Mouse (Mus musculus): ENCODE measurements around the gene Tbc1d25. TPM values are rescaled to one million over a fixed set of nuclear protein-coding genes. Genes with fewer than 3 reads are reported as not detected.
A peak's percentile ranks its signal among the peaks of the same experiment; 100 is the strongest.

The Tbc1d25 gene
- polyA plus RNA-seq (2012; rRNA removed), result 29.7 and 33.8 TPM in 2 replicates

GRCm38 (mm10) chrX:8175504-8176385 is at the start of gene Tbc1d25:
Tbc1d25 (minus strand) TSS chrX:8176181.
- TF ChIP-seq POLR2A (IDR thresholded peaks at IDR 0.05; ENCODE audit: borderline replicate concordance, extremely low read depth, insufficient read depth, insufficient read length, poor library complexity, severe bottlenecking) (peak; percentile 42; the same call in 1 of the 2 replicates), CTCF (IDR thresholded peaks at IDR 0.05; ENCODE audit: borderline replicate concordance, extremely low read depth, insufficient read depth, insufficient read length) (no peak)
- peak; percentile 94 for DNase-seq (ENCODE audit: low read depth)

- no peak for DNase-seq (ENCODE audit: low read depth)
- no peak for TF ChIP-seq POLR2A (IDR thresholded peaks at IDR 0.05; ENCODE audit: borderline replicate concordance, extremely low read depth, insufficient read depth, insufficient read length, poor library complexity, severe bottlenecking)
- TF ChIP-seq CTCF (IDR thresholded peaks at IDR 0.05; ENCODE audit: borderline replicate concordance, extremely low read depth, insufficient read depth, insufficient read length), result no peak
Observed at GRCm38 (mm10) chrX:8223473-8223872, 47.5 kb upstream of the Tbc1d25 start.

GRCm38 (mm10) chrX:8222678-8223421 is 46.9 kb upstream of the Tbc1d25 start:
- peak; percentile 1 for DNase-seq (ENCODE audit: low read depth)
- no peak for TF ChIP-seq CTCF (IDR thresholded peaks at IDR 0.05; ENCODE audit: borderline replicate concordance, extremely low read depth, insufficient read depth, insufficient read length)
- TF ChIP-seq POLR2A (IDR thresholded peaks at IDR 0.05; ENCODE audit: borderline replicate concordance, extremely low read depth, insufficient read depth, insufficient read length, poor library complexity, severe bottlenecking), result no peak

GRCm38 (mm10) chrX:8222296-8222677 is 46.3 kb upstream of the Tbc1d25 start:
- peak; percentile 18 for DNase-seq (ENCODE audit: low read depth)
- TF ChIP-seq POLR2A (IDR thresholded peaks at IDR 0.05; ENCODE audit: borderline replicate concordance, extremely low read depth, insufficient read depth, insufficient read length, poor library complexity, severe bottlenecking) (no peak), CTCF (IDR thresholded peaks at IDR 0.05; ENCODE audit: borderline replicate concordance, extremely low read depth, insufficient read depth, insufficient read length) (no peak)

- no peak for DNase-seq (ENCODE audit: low read depth)
- no peak for TF ChIP-seq POLR2A (IDR thresholded peaks at IDR 0.05; ENCODE audit: borderline replicate concordance, extremely low read depth, insufficient read depth, insufficient read length, poor library complexity, severe bottlenecking)
- no peak for TF ChIP-seq CTCF (IDR thresholded peaks at IDR 0.05; ENCODE audit: borderline replicate concordance, extremely low read depth, insufficient read depth, insufficient read length)
Observed at GRCm38 (mm10) chrX:8219651-8220050, 43.7 kb upstream of the Tbc1d25 start.

- no peak for TF ChIP-seq CTCF (IDR thresholded peaks at IDR 0.05; ENCODE audit: borderline replicate concordance, extremely low read depth, insufficient read depth, insufficient read length)
- no peak for TF ChIP-seq POLR2A (IDR thresholded peaks at IDR 0.05; ENCODE audit: borderline replicate concordance, extremely low read depth, insufficient read depth, insufficient read length, poor library complexity, severe bottlenecking)
- no peak for DNase-seq (ENCODE audit: low read depth)
Observed at GRCm38 (mm10) chrX:8218114-8218513, 42.1 kb upstream of the Tbc1d25 start.

GRCm38 (mm10) chrX:8217383-8217782 is 41.4 kb upstream of the Tbc1d25 start:
- DNase-seq (ENCODE audit: low read depth), result no peak
- TF ChIP-seq POLR2A (IDR thresholded peaks at IDR 0.05; ENCODE audit: borderline replicate concordance, extremely low read depth, insufficient read depth, insufficient read length, poor library complexity, severe bottlenecking) (no peak), CTCF (IDR thresholded peaks at IDR 0.05; ENCODE audit: borderline replicate concordance, extremely low read depth, insufficient read depth, insufficient read length) (no peak)

GRCm38 (mm10) chrX:8211490-8212207 is 35.7 kb upstream of the Tbc1d25 start:
- no peak for DNase-seq (ENCODE audit: low read depth)
- no peak for TF ChIP-seq POLR2A (IDR thresholded peaks at IDR 0.05; ENCODE audit: borderline replicate concordance, extremely low read depth, insufficient read depth, insufficient read length, poor library complexity, severe bottlenecking)
- no peak for TF ChIP-seq CTCF (IDR thresholded peaks at IDR 0.05; ENCODE audit: borderline replicate concordance, extremely low read depth, insufficient read depth, insufficient read length)

- DNase-seq (ENCODE audit: low read depth), result no peak
- TF ChIP-seq POLR2A (IDR thresholded peaks at IDR 0.05; ENCODE audit: borderline replicate concordance, extremely low read depth, insufficient read depth, insufficient read length, poor library complexity, severe bottlenecking) (no peak), CTCF (IDR thresholded peaks at IDR 0.05; ENCODE audit: borderline replicate concordance, extremely low read depth, insufficient read depth, insufficient read length) (no peak)
Observed at GRCm38 (mm10) chrX:8209720-8210119, 33.7 kb upstream of the Tbc1d25 start.

- peak; percentile 1 for DNase-seq (ENCODE audit: low read depth)
- no peak for TF ChIP-seq POLR2A (IDR thresholded peaks at IDR 0.05; ENCODE audit: borderline replicate concordance, extremely low read depth, insufficient read depth, insufficient read length, poor library complexity, severe bottlenecking)
Observed at GRCm38 (mm10) chrX:8207224-8207623, 31.2 kb upstream of the Tbc1d25 start.

GRCm38 (mm10) chrX:8206694-8207197 is 30.8 kb upstream of the Tbc1d25 start:
- no peak for TF ChIP-seq CTCF (IDR thresholded peaks at IDR 0.05; ENCODE audit: borderline replicate concordance, extremely low read depth, insufficient read depth, insufficient read length)
- TF ChIP-seq POLR2A (IDR thresholded peaks at IDR 0.05; ENCODE audit: borderline replicate concordance, extremely low read depth, insufficient read depth, insufficient read length, poor library complexity, severe bottlenecking), result no peak
- DNase-seq (ENCODE audit: low read depth), result no peak

Measured in brain, embryonic 14.5 days (tissue).